Mouse (Mus musculus) heart, embryonic 14.5 days (tissue): ENCODE measurements around the gene Gxylt2. TPM values are rescaled to one million over a fixed set of nuclear protein-coding genes. Genes with fewer than 3 reads are reported as not detected.
A peak's percentile ranks its signal among the peaks of the same experiment; 100 is the strongest.

ENCODE experiments used
- ATAC-seq: fragments of 200-750 bp; cut with Nextera tagmentation; 2 replicates; pipeline ENCODE4 v1.8.0; 2017; ENCODE audit warnings: low read depth, moderate TSS enrichment; ENCODE audit not compliant: insufficient number of reproducible peaks, insufficient read depth, low FRiP score
- H3K27ac ChIP-seq, 2 experiments: fragments of 200-500 bp in 1 of 2; fragments of 300-500 bp in 1 of 2; sonication (generic) in 1 of 2; replicated peaks in 1 of 2; 2 replicates each; pipeline ENCODE4 v1.5.1; 2012 to 2014; ENCODE audit warnings: low read depth in 2 of 2, low read length in 2 of 2, control low read depth in 1 of 2, mild to moderate bottlenecking in 1 of 2, mixed read lengths in 1 of 2; ENCODE audit not compliant: control insufficient read depth in 1 of 2, insufficient read depth in 1 of 2
- H3K27me3 ChIP-seq: fragments of 300-500 bp; sonication (generic); 2 replicates; pipeline ENCODE4 v1.6.1; 2014; ENCODE audit warnings: mild to moderate bottlenecking, low read length, control low read depth; ENCODE audit not compliant: control insufficient read depth, insufficient read depth
- H3K36me3 ChIP-seq: fragments of 300-500 bp; sonication (generic); 2 replicates; pipeline ENCODE4 v1.6.1; 2014; ENCODE audit warnings: mild to moderate bottlenecking, control low read depth, low read length, mixed read lengths; ENCODE audit not compliant: control insufficient read depth, insufficient read depth
- H3K4me1 ChIP-seq, 2 experiments: fragments of 200-500 bp in 1 of 2; fragments of 300-500 bp in 1 of 2; sonication (generic) in 1 of 2; 2 replicates each; pipeline ENCODE4 v1.6.1; 2012 to 2014; ENCODE audit warnings: low read length in 2 of 2, control low read depth in 1 of 2, mixed read lengths in 1 of 2; ENCODE audit not compliant: control insufficient read depth in 2 of 2, insufficient read depth in 2 of 2
- H3K4me2 ChIP-seq: fragments of 300-500 bp; sonication (generic); 2 replicates; pipeline ENCODE4 v1.6.1; 2014; ENCODE audit warnings: mild to moderate bottlenecking, low read length
- H3K4me3 ChIP-seq, 2 experiments: fragments of 200-500 bp in 1 of 2; fragments of 300-500 bp in 1 of 2; sonication (generic) in 1 of 2; 2 replicates each; pipeline ENCODE4 v1.5.1; 2012 to 2014; ENCODE audit warnings: low read length in 2 of 2, mild to moderate bottlenecking in 2 of 2, control low read depth in 1 of 2, low read depth in 1 of 2, moderate library complexity in 1 of 2; ENCODE audit not compliant: control insufficient read depth in 1 of 2, insufficient read depth in 1 of 2
- H3K9ac ChIP-seq: fragments of 300-500 bp; sonication (generic); 2 replicates; pipeline ENCODE4 v1.6.1; 2014; ENCODE audit warnings: mild to moderate bottlenecking, low read length
- H3K9me3 ChIP-seq: fragments of 300-500 bp; sonication (generic); 2 replicates; pipeline ENCODE4 v1.6.1; 2016; ENCODE audit warnings: low read length, control low read depth; ENCODE audit not compliant: control insufficient read depth
- WGBS: fragments of 180-500 bp; shearing (Covaris S2); extraction: QIAGEN DNeasy Blood & Tissue Kit; methylation state at CpG from one replicate; pipeline ENCODE4 v1.1.7; 2014; 5-methylcytosine and 5-hydroxymethylcytosine counted together
- polyA plus RNA-seq: library from polyadenylated mRNA; unstranded; fragments of >200 nt; fragmentation: Nextera tagmentation; extraction: Ambion mirVana; gene quantifications from 2 replicates; pipeline ENCODE4 v1.2.1, GENCODE M21; 2014

Gene Gxylt2
- polyA plus RNA-seq, 1 experiment from 2014 or later = 4.2 TPM

- Histone ChIP-seq H3K4me3 (no peak overlapping the region), H3K27me3 (no peaks in the 10 kb centered on the region), H3K4me2 (no peak overlapping the region), H3K36me3 (no peaks in the 10 kb centered on the region), H3K9ac (no peak overlapping the region), H3K27ac (no peak overlapping the region), H3K9me3 (no peaks in the 10 kb centered on the region), H3K4me1 (no peaks in the 10 kb centered on the region)
- ATAC-seq = no peak
- WGBS = 71% methylated on average over 8 of the region's 8 CpGs
These were observed 10.8 kb downstream of the Gxylt2 start for GRCm38 (mm10) chr6:100715296-100715828.

GRCm38 (mm10) chr6:100716152-100716551 is 11.6 kb downstream of the Gxylt2 start:
- Histone ChIP-seq H3K4me3 (no peak overlapping the region), H3K4me1 (peaks cover 0 to 3% of the 10 kb centered on the region in 2 experiments; a peak in 2 of 4 replicates), H3K27me3 (no peaks in the 10 kb centered on the region), H3K9me3 (no peaks in the 10 kb centered on the region), H3K9ac (no peak overlapping the region), H3K36me3 (no peaks in the 10 kb centered on the region), H3K27ac (no peak overlapping the region), H3K4me2 (no peak overlapping the region)
- no peak for ATAC-seq
- WGBS = 53% methylated on average over 7 of the region's 7 CpGs

GRCm38 (mm10) chr6:100716817-100717216 is 12.3 kb downstream of the Gxylt2 start:
- H3K36me3 ChIP-seq = no peaks in the 10 kb centered on the region
- no peaks in the 10 kb centered on the region for H3K9me3 ChIP-seq
- H3K9ac ChIP-seq = no peak overlapping the region
- H3K27me3 ChIP-seq = no peaks in the 10 kb centered on the region
- H3K27ac ChIP-seq = no peak overlapping the region
- no peak overlapping the region for H3K4me2 ChIP-seq
- ATAC-seq = no peak
- H3K4me3 ChIP-seq = no peak overlapping the region
- 67% methylated on average over 8 of the region's 8 CpGs for WGBS
- peaks cover 0 to 4% of the 10 kb centered on the region in 2 experiments; a peak in 2 of 4 replicates for H3K4me1 ChIP-seq

- no peak overlapping the region for H3K27ac ChIP-seq
- WGBS = 72% methylated on average over 6 of the region's 6 CpGs
- no peaks in the 10 kb centered on the region for H3K36me3 ChIP-seq
- H3K27me3 ChIP-seq = no peaks in the 10 kb centered on the region
- no peak overlapping the region for H3K9ac ChIP-seq
- no peaks in the 10 kb centered on the region for H3K9me3 ChIP-seq
- H3K4me2 ChIP-seq = no peak overlapping the region
- H3K4me3 ChIP-seq = no peak overlapping the region
- peaks cover 0 to 4% of the 10 kb centered on the region in 2 experiments; a peak in 2 of 4 replicates for H3K4me1 ChIP-seq
- ATAC-seq = no peak
These were observed 15.6 kb downstream of the Gxylt2 start for GRCm38 (mm10) chr6:100720098-100720501.

- no peak overlapping the region for H3K4me3 ChIP-seq
- ATAC-seq = no peak
- H3K4me2 ChIP-seq = peak overlapping the region; percentile 26; the same call in 1 of the 2 replicates
- 16% methylated on average over 17 of the region's 17 CpGs for WGBS
- no peak overlapping the region for H3K9ac ChIP-seq
- H3K27me3 ChIP-seq = no peaks in the 10 kb centered on the region
- no peak overlapping the region for H3K27ac ChIP-seq
- H3K36me3 ChIP-seq = no peaks in the 10 kb centered on the region
- no peaks in the 10 kb centered on the region for H3K9me3 ChIP-seq
- peaks cover 0 to 4% of the 10 kb centered on the region in 2 experiments; a peak in 2 of 4 replicates for H3K4me1 ChIP-seq
These were observed 16.6 kb downstream of the Gxylt2 start for GRCm38 (mm10) chr6:100720882-100721721.

- Histone ChIP-seq H3K27me3 (no peaks in the 10 kb centered on the region), H3K9ac (no peak overlapping the region), H3K4me3 (no peak overlapping the region), H3K4me1 (peaks cover 0 to 3% of the 10 kb centered on the region in 2 experiments; a peak in 1 of 4 replicates), H3K27ac (peak overlapping the region; percentile 10; a peak in 1 of 4 replicates), H3K4me2 (no peak overlapping the region), H3K9me3 (no peaks in the 10 kb centered on the region), H3K36me3 (no peaks in the 10 kb centered on the region)
- 73% methylated on average over 9 of the region's 9 CpGs for WGBS
- ATAC-seq = no peak; the same call in 1 of the 2 replicates
These were observed 27.5 kb downstream of the Gxylt2 start for GRCm38 (mm10) chr6:100731996-100732375.

- WGBS = 52% methylated on average over 12 of the region's 12 CpGs
- H3K36me3 ChIP-seq = no peaks in the 10 kb centered on the region
- peak overlapping the region; percentile 11; the same call in 1 of the 2 replicates for H3K4me2 ChIP-seq
- no peaks in the 10 kb centered on the region for H3K27me3 ChIP-seq
- ATAC-seq = no peak
- H3K9ac ChIP-seq = no peak overlapping the region
- H3K27ac ChIP-seq = peak overlapping the region; percentile 10; a peak in 1 of 4 replicates
- H3K9me3 ChIP-seq = no peaks in the 10 kb centered on the region
- peaks cover 0 to 3% of the 10 kb centered on the region in 2 experiments; a peak in 1 of 4 replicates for H3K4me1 ChIP-seq
- H3K4me3 ChIP-seq = no peak overlapping the region
These were observed 28.0 kb downstream of the Gxylt2 start for GRCm38 (mm10) chr6:100732376-100733021.
